Mouse (Mus musculus): Measurements from ENCODE around the gene Abcc3.

The Abcc3 gene

GRCm38 (mm10) chr11:94351094-94351493 lies 41.7 kb downstream of the Abcc3 start:
- no peak for DNase-seq (ENCODE audit: low read depth, low spot score)

DNA sequence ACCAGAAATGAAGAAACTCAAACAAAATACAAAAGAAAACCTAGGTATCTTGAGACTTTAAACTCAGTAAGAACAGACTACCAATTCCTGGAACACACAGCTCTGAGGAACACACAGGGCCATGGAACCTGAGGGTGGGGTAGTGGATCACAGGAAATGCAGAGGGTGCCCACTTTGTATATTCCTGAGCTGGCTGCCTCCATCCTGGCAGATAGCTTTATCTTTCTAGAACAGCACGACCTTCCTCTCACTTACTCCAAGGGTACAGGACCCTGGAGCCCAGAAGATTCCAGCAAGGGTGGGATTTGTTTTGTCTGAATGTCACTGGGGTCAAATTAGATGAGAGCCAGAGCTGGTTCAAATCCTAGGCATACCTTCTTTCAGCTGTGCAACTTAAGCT lies 42.5 kb downstream of the Abcc3 start:
- DNase-seq (ENCODE audit: low read depth, low spot score): no peak

- DNase-seq (ENCODE audit: low read depth, low spot score): no peak
Observed at GRCm38 (mm10) chr11:94349839-94350238, 43.0 kb downstream of the Abcc3 start.

- no peak for DNase-seq (ENCODE audit: low read depth, low spot score)
Observed at GRCm38 (mm10) chr11:94347063-94347575, 45.7 kb downstream of the Abcc3 start.

- no peak for DNase-seq (ENCODE audit: low read depth, low spot score)
Observed at GRCm38 (mm10) chr11:94346611-94347010, 46.2 kb downstream of the Abcc3 start.

GRCm38 (mm10) chr11:94345926-94346325 lies 46.9 kb downstream of the Abcc3 start:
- no peak for DNase-seq (ENCODE audit: low read depth, low spot score)

DNA sequence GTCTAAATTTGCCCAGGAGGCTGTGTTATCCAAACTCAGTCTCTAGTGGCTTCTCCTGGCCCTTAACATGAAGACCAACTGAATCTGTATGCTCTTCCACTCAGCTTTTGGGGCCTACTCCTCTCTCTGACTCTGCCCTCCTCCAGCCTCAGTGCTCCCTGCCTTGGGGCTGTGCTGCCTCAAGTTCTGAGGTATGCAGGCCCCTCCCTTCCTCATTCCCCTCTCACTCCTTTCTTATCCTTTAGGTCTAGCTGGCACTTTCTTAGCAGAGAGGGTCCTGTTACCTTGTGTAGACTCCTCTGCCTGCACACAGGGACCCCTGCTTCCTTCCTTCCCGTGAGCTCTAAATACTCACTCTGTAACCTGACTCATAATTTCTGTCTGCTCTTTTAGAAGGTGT lies 48.3 kb downstream of the Abcc3 start:
- no peak for DNase-seq (ENCODE audit: low read depth, low spot score)

DNA sequence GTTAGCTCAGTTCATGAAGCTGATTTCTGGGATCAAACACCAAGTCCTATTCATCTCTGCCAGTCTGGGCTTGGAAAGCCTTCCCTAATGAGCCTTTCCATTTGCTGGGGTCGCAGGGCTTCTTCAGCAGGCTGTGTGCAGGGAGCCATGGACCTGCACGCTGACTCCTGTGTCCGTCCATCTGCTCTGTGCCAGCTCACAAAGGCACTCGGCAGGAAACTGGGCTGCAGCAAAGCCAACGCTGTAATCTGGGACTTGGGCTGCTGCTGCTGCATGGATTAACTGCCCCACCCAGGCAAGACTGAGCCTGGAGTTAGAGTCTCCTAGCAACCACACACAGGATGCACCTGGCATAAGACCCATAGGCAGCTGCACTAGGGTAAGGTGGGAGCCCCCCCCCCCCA lies 48.8 kb downstream of the Abcc3 start:
- DNase-seq (ENCODE audit: low read depth, low spot score): no peak

DNA sequence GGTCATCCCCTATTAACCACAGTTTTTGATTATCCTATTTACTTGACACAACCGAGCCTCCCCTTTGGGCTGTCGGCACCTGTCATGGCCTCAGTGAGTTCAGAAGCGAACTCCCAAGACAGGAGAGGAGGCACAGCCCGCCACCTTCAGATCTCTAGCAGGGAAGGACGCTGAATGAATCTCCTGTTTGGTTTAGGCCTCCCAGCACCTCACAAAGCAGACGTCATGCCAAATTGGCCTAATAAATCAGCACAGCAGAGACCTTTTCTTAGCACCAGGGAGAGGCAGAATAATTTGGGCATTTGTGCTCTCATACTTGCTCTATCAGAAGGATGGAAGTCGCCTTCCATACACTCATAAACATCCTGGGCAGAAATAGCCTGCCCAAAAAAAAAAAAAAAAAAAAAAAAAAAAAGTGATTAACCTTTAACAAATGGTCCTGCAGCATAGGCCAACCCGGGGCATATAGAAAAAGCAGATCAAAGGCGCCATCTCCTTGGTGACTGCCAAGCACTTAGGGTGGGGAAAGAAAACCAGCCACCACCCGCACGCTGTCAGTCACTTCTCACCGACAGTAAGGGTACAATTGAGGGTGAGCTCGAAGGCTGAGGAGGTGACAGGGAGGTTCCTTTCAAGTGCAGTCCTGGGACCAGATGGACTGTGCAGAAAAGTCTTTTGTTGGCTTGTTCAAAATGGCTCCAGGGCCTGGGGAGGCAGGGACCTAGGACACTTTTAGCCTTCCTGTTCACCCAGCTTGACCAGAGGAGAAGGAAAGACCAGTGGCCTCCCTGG lies 50.5 kb downstream of the Abcc3 start:
- DNase-seq (ENCODE audit: low read depth, low spot score): no peak

- no peak for DNase-seq (ENCODE audit: low read depth, low spot score)
Observed at GRCm38 (mm10) chr11:94340948-94341933, 51.6 kb downstream of the Abcc3 start.

DNA sequence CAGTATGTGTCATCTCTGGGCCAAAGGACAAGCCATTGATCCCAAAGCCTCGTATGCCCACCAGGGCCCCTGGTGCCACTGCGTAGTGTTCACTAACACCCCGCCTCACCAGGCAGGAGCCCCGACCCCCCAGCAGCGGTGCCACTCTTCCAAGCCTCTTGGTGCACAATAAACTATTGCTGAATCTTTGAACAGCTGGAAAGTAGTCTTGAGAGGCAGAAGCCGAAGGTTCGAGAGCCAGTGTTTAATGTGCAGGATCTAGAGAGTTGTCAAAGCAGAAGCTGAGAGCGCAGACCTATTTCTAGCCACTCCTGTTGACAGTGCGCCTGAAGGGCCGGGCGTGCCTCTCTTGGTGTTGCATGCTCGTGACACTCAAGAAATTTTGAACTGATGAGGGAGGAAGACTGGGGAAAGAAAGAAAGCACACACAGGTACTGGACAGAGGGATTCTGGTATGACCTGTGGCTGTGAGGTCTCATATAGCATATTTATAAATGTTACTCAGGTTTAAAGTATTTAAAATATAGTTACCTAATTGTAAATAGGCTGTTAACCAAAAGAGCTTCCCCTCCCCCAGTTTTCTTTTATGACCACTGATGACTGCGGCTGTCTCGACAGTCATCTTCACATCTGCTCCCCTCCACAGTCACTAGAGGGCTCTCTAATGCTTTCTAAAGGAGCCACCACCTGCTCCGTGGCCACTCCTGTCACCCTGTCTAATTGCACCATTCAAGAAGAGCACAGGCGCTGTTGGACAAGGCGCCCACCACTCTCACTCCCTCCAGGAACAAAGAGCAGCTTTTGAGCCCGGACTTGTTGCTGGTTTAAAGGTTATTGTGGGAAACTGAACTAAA lies 52.8 kb downstream of the Abcc3 start:
- DNase-seq (ENCODE audit: low read depth, low spot score): peak; percentile 77

- no peak for DNase-seq (ENCODE audit: low read depth, low spot score)
Observed at GRCm38 (mm10) chr11:94338347-94338746, 54.5 kb downstream of the Abcc3 start.

DNA sequence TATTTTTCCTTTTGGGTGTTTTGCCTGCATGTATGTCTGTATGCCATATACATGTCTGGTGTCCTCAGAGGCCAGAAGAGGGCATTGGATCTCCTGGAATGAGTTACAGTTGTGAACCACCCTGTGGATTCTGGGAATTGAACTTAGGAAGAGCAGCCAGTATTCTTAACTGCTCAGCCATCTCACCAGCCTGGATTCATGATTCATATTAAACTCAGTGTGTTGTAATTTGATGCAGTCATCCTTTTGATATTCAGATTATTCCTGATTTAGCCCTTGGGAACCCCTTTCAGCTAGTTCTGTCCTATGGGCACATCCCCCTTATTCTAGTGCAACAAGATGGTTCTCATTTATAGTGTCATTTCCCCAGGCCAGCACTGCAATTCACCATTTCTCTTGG lies 56.2 kb downstream of the Abcc3 start:
- no peak for DNase-seq (ENCODE audit: low read depth, low spot score)

DNA sequence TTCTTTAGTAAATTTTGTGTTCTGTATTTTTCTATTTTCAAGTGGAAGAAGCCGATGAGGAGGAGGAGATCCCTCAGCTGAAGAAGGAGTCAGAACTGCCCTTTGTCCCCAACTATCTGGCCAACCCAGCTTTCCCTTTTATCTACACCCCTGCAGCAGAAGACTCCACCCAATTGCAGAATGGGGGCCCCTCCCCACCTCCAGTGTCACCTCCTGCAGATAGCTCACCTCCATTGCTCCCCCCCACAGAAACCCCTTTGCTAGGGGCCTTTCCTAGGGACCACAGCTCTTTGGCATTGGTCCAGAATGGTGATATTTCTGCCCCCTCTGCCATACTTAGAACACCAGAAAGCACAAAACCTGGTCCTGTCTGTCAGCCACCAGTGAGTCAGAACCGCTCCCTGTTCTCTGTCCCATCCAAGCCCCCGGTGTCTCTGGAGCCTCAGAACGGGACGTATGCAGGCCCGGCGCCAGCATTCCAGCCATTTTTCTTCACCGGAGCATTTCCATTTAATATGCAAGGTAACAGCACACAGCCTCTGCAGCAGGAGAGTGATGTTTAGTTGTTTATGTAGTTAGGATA lies 58.3 kb downstream of the Abcc3 start:
- no peak for DNase-seq (ENCODE audit: low read depth, low spot score)

GRCm38 (mm10) chr11:94332726-94333125 lies 60.1 kb downstream of the Abcc3 start:
- DNase-seq (ENCODE audit: low read depth, low spot score): no peak

DNA sequence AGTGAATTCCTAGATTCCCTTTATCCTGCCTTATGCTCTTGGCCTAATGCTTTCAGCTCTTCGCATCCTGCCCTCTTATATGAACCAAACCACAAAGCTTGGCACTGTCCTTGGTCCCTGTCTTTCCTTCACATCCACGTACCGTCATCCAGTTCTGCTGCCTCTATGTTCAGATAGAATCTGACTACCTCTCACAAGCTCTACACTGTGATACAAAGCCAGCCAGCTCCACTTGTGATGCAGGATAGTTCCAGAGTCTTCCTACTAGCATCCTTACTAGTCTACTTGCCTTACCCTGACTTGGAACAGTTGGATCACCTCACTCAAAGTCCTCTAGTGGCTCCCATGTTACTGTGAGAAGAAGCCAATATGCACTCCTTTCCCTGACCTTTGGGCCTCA lies 62.6 kb downstream of the Abcc3 start:
- no peak for DNase-seq (ENCODE audit: low read depth, low spot score)

GRCm38 (mm10) chr11:94329270-94329891 lies 63.4 kb downstream of the Abcc3 start:
- DNase-seq (ENCODE audit: low read depth, low spot score): peak; percentile 60

GRCm38 (mm10) chr11:94328644-94329025 lies 64.2 kb downstream of the Abcc3 start:
- no peak for DNase-seq (ENCODE audit: low read depth, low spot score)

DNA sequence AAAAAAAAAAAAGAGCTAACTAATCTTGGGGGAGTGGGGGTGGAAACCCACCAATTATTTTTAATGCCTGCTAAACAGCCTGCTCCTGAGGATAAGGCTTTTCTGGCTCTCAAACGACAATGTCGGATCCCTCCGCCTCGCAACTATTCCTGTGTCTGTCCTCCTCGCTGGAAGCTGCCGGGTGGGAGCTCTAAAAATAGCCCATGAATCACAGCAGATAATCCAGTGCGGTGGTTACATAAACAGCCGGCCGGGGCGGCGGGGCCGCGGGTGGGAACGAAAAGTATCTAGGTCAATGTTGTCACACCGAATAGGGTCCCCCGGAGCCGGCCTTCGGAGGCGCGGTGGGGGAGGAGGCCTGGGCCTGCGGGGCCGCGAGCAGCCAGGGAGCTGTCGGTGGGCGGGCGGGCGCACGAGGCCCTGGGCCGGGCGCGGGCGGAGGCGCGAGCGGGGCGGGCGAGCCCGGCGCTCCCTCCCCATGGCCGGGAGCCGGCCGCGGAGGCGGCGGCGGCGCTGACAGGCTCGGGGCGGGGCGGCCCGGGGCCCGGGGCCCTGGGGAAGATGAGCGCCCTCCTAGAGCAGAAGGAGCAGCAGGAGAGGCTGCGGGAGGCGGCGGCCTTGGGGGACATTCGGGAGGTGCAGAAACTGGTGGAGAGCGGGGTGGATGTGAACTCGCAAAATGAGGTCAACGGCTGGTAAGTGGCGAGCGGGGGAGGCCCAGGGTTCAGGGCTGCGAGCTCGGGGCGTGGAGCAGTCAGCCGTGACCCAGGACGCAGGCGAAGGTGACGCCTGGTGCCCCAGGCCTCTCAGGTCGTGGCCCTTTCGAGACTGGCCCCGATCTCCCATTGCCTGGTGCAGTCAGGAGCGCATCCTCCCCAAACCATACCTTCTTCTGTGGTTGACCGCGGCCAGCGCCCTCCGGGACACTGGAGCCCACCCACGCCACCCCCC lies 64.8 kb downstream of the Abcc3 start, which contains the start of gene Ankrd40:
TSS of gene Ankrd40 (plus strand) at position 309 of the 951 bp plus-strand sequence.
- DNase-seq (ENCODE audit: low read depth, low spot score): peak; percentile 94
